Mouse (Mus musculus): ENCODE measurements at regions not wholly inside any gene's neighbourhood (a gene's known extent, or its start where the extent isn't known, plus 50 kb on each side); places are given as distances from the start of the nearest gene placed in this dataset.

DNA sequence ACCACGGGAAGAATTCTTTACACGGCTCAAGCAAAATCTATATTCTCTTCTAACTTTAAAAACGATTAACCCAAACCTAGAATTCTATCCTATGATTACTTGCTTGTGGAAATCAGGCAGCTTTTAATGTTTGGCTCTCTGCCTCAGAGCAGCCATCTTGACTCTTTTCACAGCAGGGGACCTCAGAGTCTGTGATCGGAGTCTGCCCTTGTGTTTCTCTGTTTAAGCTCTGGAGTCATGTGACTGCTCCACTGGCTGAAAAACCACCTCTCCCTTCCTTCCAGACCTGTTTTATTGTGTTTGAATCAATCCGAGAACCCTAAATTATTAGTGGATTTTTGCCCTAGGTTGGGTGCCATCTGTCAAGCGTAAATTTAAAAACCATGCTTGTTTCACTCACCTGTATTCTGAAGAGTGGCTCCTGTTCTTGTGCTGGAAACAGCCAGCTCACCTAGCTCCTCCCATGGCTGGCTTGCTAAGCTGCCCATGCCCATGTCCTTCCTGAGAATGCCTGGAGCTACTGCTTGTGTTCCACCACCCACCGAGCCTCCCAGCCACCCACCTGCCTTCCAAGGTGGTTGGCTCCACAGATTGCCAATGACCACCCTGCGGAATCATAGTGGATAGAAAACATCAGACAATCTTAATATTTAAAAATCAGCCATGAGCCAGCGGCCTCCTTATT, 62.6 kb downstream of the Perp start:
- Histone ChIP-seq H3K9ac (ENCODE audit: low read depth, low read length) (no peak overlapping the region), H3K36me3 (ENCODE audit: control insufficient read depth, insufficient read depth, low read length) (no peaks in the 10 kb centered on the region), H3K4me2 (no peak overlapping the region), H3K27me3 (replicated peaks; ENCODE audit: control insufficient read depth, insufficient read depth, low read length) (no peaks in the 10 kb centered on the region), H3K9me3 (ENCODE audit: control insufficient read depth, low read length) (no peaks in the 10 kb centered on the region), H3K4me1 (replicated peaks; ENCODE audit: control insufficient read depth, insufficient read depth, low read length) (no peaks in the 10 kb centered on the region), H3K27ac (ENCODE audit: low read depth, low read length) (no peak overlapping the region), H3K4me3 (ENCODE audit: low read depth, low read length) (no peak overlapping the region)
- 85% methylated on average over 9 of the region's 9 CpGs for WGBS
- no peak for DNase-seq (ENCODE audit: low spot score)
- no peak for ATAC-seq (replicated peaks; ENCODE audit: low FRiP score)

DNA sequence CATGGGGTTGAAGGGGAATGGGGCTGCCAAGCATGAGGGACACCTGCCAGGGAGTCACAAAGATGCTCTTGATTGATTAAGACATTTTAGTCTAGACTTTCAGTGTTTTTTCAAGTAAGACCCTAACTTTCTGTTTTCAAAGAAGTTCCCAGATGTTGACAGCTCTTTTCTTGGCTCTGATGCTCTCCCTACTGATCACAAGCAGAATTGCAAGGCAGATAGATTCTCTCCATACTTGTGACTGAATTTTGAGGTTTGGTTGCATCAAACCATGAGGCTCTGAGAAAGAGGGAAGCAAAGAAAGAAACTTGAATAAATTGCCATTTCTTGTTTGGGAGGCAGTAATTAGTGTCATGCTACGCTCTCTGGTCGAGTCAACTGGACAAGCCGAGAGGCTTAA, 64.5 kb downstream of the Perp start:
- no peaks in the 10 kb centered on the region for H3K9me3 ChIP-seq (ENCODE audit: control insufficient read depth, low read length)
- DNase-seq (ENCODE audit: low spot score), result no peak
- no peak overlapping the region for H3K27ac ChIP-seq (ENCODE audit: low read depth, low read length)
- WGBS, result 87% methylated on average over 3 of the region's 3 CpGs
- ATAC-seq (replicated peaks; ENCODE audit: low FRiP score), result no peak
- H3K4me3 ChIP-seq (ENCODE audit: low read depth, low read length), result no peak overlapping the region
- H3K4me2 ChIP-seq, result no peak overlapping the region
- no peak overlapping the region for H3K9ac ChIP-seq (ENCODE audit: low read depth, low read length)
- H3K27me3 ChIP-seq (replicated peaks; ENCODE audit: control insufficient read depth, insufficient read depth, low read length), result no peaks in the 10 kb centered on the region
- H3K36me3 ChIP-seq (ENCODE audit: control insufficient read depth, insufficient read depth, low read length), result no peaks in the 10 kb centered on the region
- H3K4me1 ChIP-seq (replicated peaks; ENCODE audit: control insufficient read depth, insufficient read depth, low read length), result no peaks in the 10 kb centered on the region

DNA sequence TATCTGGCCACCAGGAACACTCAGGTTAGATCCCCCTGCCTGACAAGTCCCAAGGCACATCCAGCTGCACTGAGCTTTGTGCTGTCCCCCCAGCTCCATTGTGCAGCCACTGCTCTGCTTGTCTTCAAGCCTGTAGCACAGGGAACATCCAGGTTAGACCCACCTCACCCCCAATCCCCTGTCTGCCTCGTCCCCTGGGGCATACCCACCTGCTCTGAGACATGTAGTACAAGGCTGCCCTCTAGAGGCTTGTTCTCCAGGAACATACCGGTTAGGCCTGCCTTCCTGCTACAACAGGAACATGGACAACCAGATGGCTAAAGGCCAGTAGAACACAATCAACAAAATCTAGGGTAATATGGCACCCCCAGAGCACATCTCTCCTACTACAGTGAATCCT, 66.1 kb downstream of the Perp start:
- H3K9me3 ChIP-seq (ENCODE audit: control insufficient read depth, low read length), result no peaks in the 10 kb centered on the region
- H3K36me3 ChIP-seq (ENCODE audit: control insufficient read depth, insufficient read depth, low read length), result no peaks in the 10 kb centered on the region
- peak; percentile 43; the same call in 1 of the 2 replicates for ATAC-seq (replicated peaks; ENCODE audit: low FRiP score)
- H3K4me3 ChIP-seq (ENCODE audit: low read depth, low read length), result no peak overlapping the region
- H3K4me2 ChIP-seq, result no peak overlapping the region
- 9% methylated on average over 2 of the region's 2 CpGs for WGBS
- no peaks in the 10 kb centered on the region for H3K27me3 ChIP-seq (replicated peaks; ENCODE audit: control insufficient read depth, insufficient read depth, low read length)
- no peak overlapping the region for H3K27ac ChIP-seq (ENCODE audit: low read depth, low read length)
- H3K4me1 ChIP-seq (replicated peaks; ENCODE audit: control insufficient read depth, insufficient read depth, low read length), result no peaks in the 10 kb centered on the region
- no peak for DNase-seq (ENCODE audit: low spot score)
- H3K9ac ChIP-seq (ENCODE audit: low read depth, low read length), result no peak overlapping the region

DNA sequence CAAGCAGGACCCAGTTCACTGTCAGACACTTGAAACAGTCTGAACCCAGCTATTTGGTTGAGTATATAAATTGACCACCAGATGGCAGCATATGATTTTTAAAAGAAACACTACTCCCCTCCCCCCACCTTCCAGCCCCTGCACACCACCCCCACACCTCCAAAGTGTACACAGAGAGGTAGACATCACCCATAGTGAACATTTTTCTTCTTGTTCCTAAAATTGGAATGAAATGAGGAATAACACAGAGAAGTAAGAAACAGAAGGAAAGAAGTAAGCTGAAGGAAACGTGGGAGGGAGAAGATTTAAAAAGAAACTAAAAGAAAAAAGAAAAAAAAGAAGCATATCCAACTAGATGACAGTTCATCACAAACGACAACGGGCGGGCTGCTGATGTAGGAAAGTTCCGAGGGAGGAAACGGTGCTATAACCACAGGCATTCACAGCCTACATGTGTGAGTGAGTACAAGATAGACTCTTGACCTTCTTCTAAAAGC, 72.3 kb downstream of the Perp start:
- H3K4me1 ChIP-seq (replicated peaks; ENCODE audit: control insufficient read depth, insufficient read depth, low read length), result no peaks in the 10 kb centered on the region
- H3K27me3 ChIP-seq (replicated peaks; ENCODE audit: control insufficient read depth, insufficient read depth, low read length), result no peaks in the 10 kb centered on the region
- H3K4me3 ChIP-seq (ENCODE audit: low read depth, low read length), result no peak overlapping the region
- no peak overlapping the region for H3K9ac ChIP-seq (ENCODE audit: low read depth, low read length)
- DNase-seq (ENCODE audit: low spot score), result no peak
- ATAC-seq (replicated peaks; ENCODE audit: low FRiP score), result no peak
- H3K27ac ChIP-seq (ENCODE audit: low read depth, low read length), result no peak overlapping the region
- no peaks in the 10 kb centered on the region for H3K36me3 ChIP-seq (ENCODE audit: control insufficient read depth, insufficient read depth, low read length)
- no peak overlapping the region for H3K4me2 ChIP-seq
- WGBS, result 29% methylated on average over 6 of the region's 6 CpGs
- no peaks in the 10 kb centered on the region for H3K9me3 ChIP-seq (ENCODE audit: control insufficient read depth, low read length)

DNA sequence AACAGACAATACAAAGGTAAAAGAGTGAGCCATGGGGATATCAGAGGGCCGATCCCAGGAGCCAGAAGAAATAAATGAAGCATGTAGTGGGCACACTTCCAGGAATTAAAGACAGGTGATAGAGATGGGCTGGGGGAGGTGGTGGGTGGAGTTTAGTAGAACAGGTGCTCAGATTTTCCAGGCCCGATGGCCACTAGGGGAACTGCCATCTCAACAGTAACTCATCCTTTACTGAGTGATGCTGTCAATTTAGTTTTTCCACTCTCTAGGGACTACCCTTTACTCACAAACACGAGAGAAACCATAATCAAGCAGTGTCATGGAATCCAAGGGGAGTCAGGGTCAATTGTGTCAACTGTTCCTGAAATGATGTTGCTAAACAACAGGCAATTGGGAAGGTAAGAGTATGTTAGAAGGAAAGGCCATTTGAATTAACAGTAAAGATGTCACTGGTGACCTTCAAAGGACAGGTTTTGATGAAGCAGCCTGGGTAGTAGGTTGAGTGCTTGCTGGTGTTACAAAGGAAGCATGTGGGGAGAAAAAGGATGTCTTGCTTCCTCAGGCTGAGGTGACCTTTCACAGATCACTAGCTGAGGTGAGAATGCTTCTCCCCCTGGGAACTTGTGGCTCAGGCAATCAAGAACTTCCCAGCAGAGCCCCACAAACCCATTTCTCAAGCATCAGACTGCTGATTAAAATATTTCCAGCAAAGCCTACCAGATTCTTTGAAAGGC, 78.4 kb downstream of the Perp start:
- H3K36me3 ChIP-seq (ENCODE audit: control insufficient read depth, insufficient read depth, low read length), result no peaks in the 10 kb centered on the region
- no peak overlapping the region for H3K9ac ChIP-seq (ENCODE audit: low read depth, low read length)
- H3K4me3 ChIP-seq (ENCODE audit: low read depth, low read length), result no peak overlapping the region
- WGBS, result 58% methylated on average over 3 of the region's 3 CpGs
- H3K27me3 ChIP-seq (replicated peaks; ENCODE audit: control insufficient read depth, insufficient read depth, low read length), result no peaks in the 10 kb centered on the region
- DNase-seq (ENCODE audit: low spot score), result no peak
- no peaks in the 10 kb centered on the region for H3K4me1 ChIP-seq (replicated peaks; ENCODE audit: control insufficient read depth, insufficient read depth, low read length)
- no peak for ATAC-seq (replicated peaks; ENCODE audit: low FRiP score)
- H3K9me3 ChIP-seq (ENCODE audit: control insufficient read depth, low read length), result no peaks in the 10 kb centered on the region
- H3K27ac ChIP-seq (ENCODE audit: low read depth, low read length), result no peak overlapping the region
- H3K4me2 ChIP-seq, result no peak overlapping the region

DNA sequence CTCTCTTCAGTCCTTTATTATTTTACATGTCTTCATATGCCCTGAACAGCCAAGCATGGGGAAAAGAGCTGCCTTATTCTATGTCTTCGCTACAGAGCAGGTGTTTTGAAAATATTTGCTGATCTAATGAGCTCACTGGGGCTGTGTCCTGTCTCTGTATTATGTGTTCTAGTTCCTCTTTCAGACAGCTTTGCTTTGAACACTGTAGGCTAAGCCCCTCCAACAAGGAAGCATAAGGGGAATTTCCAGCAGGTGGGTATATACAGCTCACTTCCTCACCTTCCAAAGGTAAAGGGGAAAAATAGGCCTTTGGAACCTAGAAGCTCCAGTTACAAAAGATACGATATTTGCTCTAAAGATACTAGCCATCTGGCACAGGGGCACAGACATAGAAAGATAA, 83.0 kb downstream of the Perp start:
- ATAC-seq (replicated peaks; ENCODE audit: low FRiP score) (no peak), DNase-seq (ENCODE audit: low spot score) (no peak)
- Histone ChIP-seq H3K27ac (ENCODE audit: low read depth, low read length) (no peak overlapping the region), H3K36me3 (ENCODE audit: control insufficient read depth, insufficient read depth, low read length) (no peaks in the 10 kb centered on the region), H3K9ac (ENCODE audit: low read depth, low read length) (no peak overlapping the region), H3K4me3 (ENCODE audit: low read depth, low read length) (no peak overlapping the region), H3K27me3 (replicated peaks; ENCODE audit: control insufficient read depth, insufficient read depth, low read length) (no peaks in the 10 kb centered on the region), H3K4me1 (replicated peaks; ENCODE audit: control insufficient read depth, insufficient read depth, low read length) (no peaks in the 10 kb centered on the region), H3K9me3 (ENCODE audit: control insufficient read depth, low read length) (no peaks in the 10 kb centered on the region), H3K4me2 (no peak overlapping the region)
- WGBS, result 71% methylated on average over 2 of the region's 2 CpGs

DNA sequence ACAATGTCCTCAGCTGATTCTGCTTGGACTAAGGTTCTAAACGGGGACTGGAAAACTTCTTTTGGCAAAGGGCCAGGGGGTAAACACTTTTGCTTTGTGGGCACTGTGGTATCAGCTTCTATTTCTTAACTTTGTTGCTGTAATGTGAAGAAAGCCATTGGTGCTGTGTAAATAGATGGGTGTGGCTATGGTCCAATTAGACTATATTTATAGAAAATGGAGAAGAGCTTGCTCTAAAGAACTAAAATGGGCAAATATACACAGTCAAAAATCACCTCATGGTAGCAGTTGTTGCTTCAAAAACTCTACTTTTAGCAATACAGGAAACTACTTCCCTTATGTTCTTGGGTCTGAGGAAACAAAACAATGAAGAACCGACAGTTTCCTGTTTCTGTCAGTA, 84.1 kb downstream of the Tnfaip3 start:
- Histone ChIP-seq H3K4me1 (replicated peaks; ENCODE audit: control insufficient read depth, insufficient read depth, low read length) (no peaks in the 10 kb centered on the region), H3K27me3 (replicated peaks; ENCODE audit: control insufficient read depth, insufficient read depth, low read length) (no peaks in the 10 kb centered on the region), H3K9ac (ENCODE audit: low read depth, low read length) (no peak overlapping the region), H3K4me2 (no peak overlapping the region), H3K9me3 (ENCODE audit: control insufficient read depth, low read length) (no peaks in the 10 kb centered on the region), H3K36me3 (ENCODE audit: control insufficient read depth, insufficient read depth, low read length) (no peaks in the 10 kb centered on the region), H3K4me3 (ENCODE audit: low read depth, low read length) (no peak overlapping the region), H3K27ac (ENCODE audit: low read depth, low read length) (no peak overlapping the region)
- DNase-seq (ENCODE audit: low spot score) (no peak), ATAC-seq (replicated peaks; ENCODE audit: low FRiP score) (no peak)
- WGBS, result 28% methylated on average over 2 of the region's 2 CpGs

DNA sequence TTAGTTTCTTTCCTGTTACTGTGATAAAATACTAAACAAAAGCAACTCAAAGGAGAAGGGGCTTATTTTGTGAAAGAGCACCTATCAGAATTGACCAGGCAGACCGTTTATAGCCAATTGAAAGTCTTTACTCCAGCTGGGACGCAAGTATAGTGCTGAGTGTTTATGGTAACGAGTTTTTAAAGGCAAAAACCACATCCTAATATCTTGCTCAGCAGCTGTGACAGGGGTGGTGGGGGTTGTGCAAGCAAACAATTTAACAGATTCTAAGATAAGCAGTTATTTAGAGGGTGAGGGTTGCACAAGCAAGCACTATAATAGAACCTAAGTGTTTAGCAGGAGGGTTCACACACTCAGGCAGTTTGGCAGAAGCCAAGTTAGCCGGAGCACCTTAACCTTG, 74.0 kb downstream of the Tnfaip3 start:
- peak; percentile 60 for ATAC-seq (replicated peaks; ENCODE audit: low FRiP score)
- H3K27me3 ChIP-seq (replicated peaks; ENCODE audit: control insufficient read depth, insufficient read depth, low read length), result no peaks in the 10 kb centered on the region
- no peak overlapping the region for H3K4me3 ChIP-seq (ENCODE audit: low read depth, low read length)
- WGBS, result 47% methylated on average over 4 of the region's 4 CpGs
- H3K4me1 ChIP-seq (replicated peaks; ENCODE audit: control insufficient read depth, insufficient read depth, low read length), result peaks cover 4% of the 10 kb centered on the region; the same call in 1 of the 2 replicates
- no peak overlapping the region for H3K27ac ChIP-seq (ENCODE audit: low read depth, low read length)
- H3K9me3 ChIP-seq (ENCODE audit: control insufficient read depth, low read length), result no peaks in the 10 kb centered on the region
- H3K4me2 ChIP-seq, result no peak overlapping the region
- H3K36me3 ChIP-seq (ENCODE audit: control insufficient read depth, insufficient read depth, low read length), result no peaks in the 10 kb centered on the region
- no peak overlapping the region for H3K9ac ChIP-seq (ENCODE audit: low read depth, low read length)
- no peak for DNase-seq (ENCODE audit: low spot score)

DNA sequence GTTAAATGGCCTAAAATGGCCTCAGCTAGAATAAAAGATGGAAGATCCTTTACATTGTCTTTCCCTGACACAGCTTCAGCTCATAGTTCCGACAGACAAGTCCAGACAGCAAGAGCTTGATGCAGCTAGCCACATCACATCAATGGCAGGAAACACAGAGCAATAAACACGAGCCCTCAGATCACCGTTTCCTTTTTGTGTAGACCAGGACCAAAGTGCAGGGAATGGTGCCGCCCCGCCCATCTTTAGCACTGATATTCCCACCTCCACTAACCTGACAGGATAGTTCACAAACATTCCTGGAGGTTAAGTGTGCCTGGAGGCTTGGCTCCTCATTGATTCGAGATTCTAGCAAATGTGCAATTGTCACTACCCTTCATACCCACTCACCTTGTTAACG, 73.5 kb downstream of the Tnfaip3 start:
- 51% methylated on average over 7 of the region's 7 CpGs for WGBS
- ATAC-seq (replicated peaks; ENCODE audit: low FRiP score), result no peak
- no peak overlapping the region for H3K27ac ChIP-seq (ENCODE audit: low read depth, low read length)

More for the DNA sequence above, 73.5 kb downstream of the Tnfaip3 start:
- Histone ChIP-seq H3K4me2 (no peak overlapping the region), H3K9me3 (ENCODE audit: control insufficient read depth, low read length) (no peaks in the 10 kb centered on the region), H3K9ac (ENCODE audit: low read depth, low read length) (no peak overlapping the region), H3K36me3 (ENCODE audit: control insufficient read depth, insufficient read depth, low read length) (no peaks in the 10 kb centered on the region), H3K4me3 (ENCODE audit: low read depth, low read length) (no peak overlapping the region), H3K4me1 (replicated peaks; ENCODE audit: control insufficient read depth, insufficient read depth, low read length) (peaks cover 4% of the 10 kb centered on the region; the same call in 1 of the 2 replicates), H3K27me3 (replicated peaks; ENCODE audit: control insufficient read depth, insufficient read depth, low read length) (no peaks in the 10 kb centered on the region)
- no peak for DNase-seq (ENCODE audit: low spot score)
